Mouse (Mus musculus): Measurements from ENCODE around the gene Jhy.

The Jhy gene

GRCm38 (mm10) chr9:40927351-40927980 lies 36.5 kb downstream of the Jhy start:
- DNase-seq (ENCODE audit: low read depth, low spot score) = no peak

GRCm38 (mm10) chr9:40917871-40918613 lies 45.9 kb downstream of the Jhy start:
- no peak for DNase-seq (ENCODE audit: low read depth, low spot score)

- DNase-seq (ENCODE audit: low read depth, low spot score) = no peak
Observed at GRCm38 (mm10) chr9:40908915-40909314, 55.0 kb downstream of the Jhy start.

- no peak for DNase-seq (ENCODE audit: low read depth, low spot score)
Observed at GRCm38 (mm10) chr9:40908411-40908810, 55.5 kb downstream of the Jhy start.

GRCm38 (mm10) chr9:40907413-40907812 lies 56.5 kb downstream of the Jhy start:
- DNase-seq (ENCODE audit: low read depth, low spot score) = no peak

GRCm38 (mm10) chr9:40892456-40892855 lies 71.5 kb downstream of the Jhy start:
- no peak for DNase-seq (ENCODE audit: low read depth, low spot score)

- no peak for DNase-seq (ENCODE audit: low read depth, low spot score)
Observed at GRCm38 (mm10) chr9:40889389-40889788, 74.5 kb downstream of the Jhy start.

GRCm38 (mm10) chr9:40885669-40886068 lies 78.2 kb downstream of the Jhy start:
- no peak for DNase-seq (ENCODE audit: low read depth, low spot score)

- DNase-seq (ENCODE audit: low read depth, low spot score) = no peak
Observed at GRCm38 (mm10) chr9:40878998-40879397, 84.9 kb downstream of the Jhy start.

GRCm38 (mm10) chr9:40878291-40878945 lies 85.5 kb downstream of the Jhy start:
- no peak for DNase-seq (ENCODE audit: low read depth, low spot score)

GRCm38 (mm10) chr9:40877881-40878235 lies 86.1 kb downstream of the Jhy start:
- DNase-seq (ENCODE audit: low read depth, low spot score) = no peak

- no peak for DNase-seq (ENCODE audit: low read depth, low spot score)
Observed at GRCm38 (mm10) chr9:40877146-40877880, 86.6 kb downstream of the Jhy start.

GRCm38 (mm10) chr9:40876693-40877092 lies 87.2 kb downstream of the Jhy start:
- no peak for DNase-seq (ENCODE audit: low read depth, low spot score)

GRCm38 (mm10) chr9:40876164-40876563 lies 87.8 kb downstream of the Jhy start:
- no peak for DNase-seq (ENCODE audit: low read depth, low spot score)

GRCm38 (mm10) chr9:40875431-40875830 lies 88.5 kb downstream of the Jhy start:
- DNase-seq (ENCODE audit: low read depth, low spot score) = no peak

GRCm38 (mm10) chr9:40874961-40875360 lies 89.0 kb downstream of the Jhy start:
- DNase-seq (ENCODE audit: low read depth, low spot score) = no peak

GRCm38 (mm10) chr9:40873556-40874470 lies 90.1 kb downstream of the Jhy start, which contains the start of gene Bsx:
TSS of gene Bsx (plus strand) at chr9:40874127.
- no peak for DNase-seq (ENCODE audit: low read depth, low spot score)

GRCm38 (mm10) chr9:40872156-40872478 lies 91.8 kb downstream of the Jhy start:
- DNase-seq (ENCODE audit: low read depth, low spot score) = no peak

- DNase-seq (ENCODE audit: low read depth, low spot score) = no peak
Observed at GRCm38 (mm10) chr9:40871369-40872155, 92.4 kb downstream of the Jhy start.

GRCm38 (mm10) chr9:40870331-40870730 lies 93.6 kb downstream of the Jhy start:
- DNase-seq (ENCODE audit: low read depth, low spot score) = no peak

Measured in retina, postnatal 7 days (tissue).